In genomic region chr2:122147508-122148241, GRCm38 (mm10) we compare ENCODE assay signal across 1 mouse cellular context.
TF ChIP-seq lines count a peak whose summit lies in the region.

Gene B2m (plus strand): TSS chr2:122147686.

TF ChIP-seq in MEL, 35 proteins besides CTCF, POLR2A, EP300 and RAD21 (continued from another document):
- TF ChIP-seq MYB (IDR thresholded peaks at IDR 0.05; ENCODE audit: low read depth, low read length), result no peak
- no peak for TF ChIP-seq GATA1 (IDR thresholded peaks at IDR 0.05; ENCODE audit: low read depth, low read length)
- peak; percentile 51; the same call in 1 of the 2 replicates for TF ChIP-seq HCFC1 (IDR thresholded peaks at IDR 0.05; ENCODE audit: low read depth, low read length)
- TF ChIP-seq BHLHE40 (IDR thresholded peaks at IDR 0.05; ENCODE audit: borderline replicate concordance, low read depth, low read length), result peak; percentile 58; the same call in 1 of the 2 replicates
- peak; percentile 69 for TF ChIP-seq MXI1 (IDR thresholded peaks at IDR 0.05; ENCODE audit: low read depth, low read length)
